Mouse (Mus musculus): Measurements from ENCODE around the gene Pitpnc1.

Pitpnc1 gene

DNA sequence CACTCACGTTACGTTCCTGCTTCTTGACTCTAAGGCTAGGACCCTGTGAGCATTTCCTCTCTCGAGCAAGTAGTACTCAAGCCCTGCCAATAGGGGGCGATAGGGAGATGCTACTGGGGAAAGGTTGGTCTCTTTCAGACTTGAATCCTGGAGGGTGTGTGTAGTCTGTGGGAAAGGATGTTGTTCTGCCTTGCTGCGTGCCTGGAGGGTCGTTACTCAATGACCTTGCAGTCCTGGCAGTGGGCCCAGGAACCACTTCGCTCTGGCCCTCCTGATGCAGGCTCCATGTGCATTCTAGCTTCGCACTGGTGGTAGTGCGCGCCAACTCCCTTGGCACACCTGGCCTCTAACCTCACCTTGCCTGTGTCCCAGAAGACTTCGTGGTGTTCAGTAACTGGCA lies 215.3 kb downstream of the Pitpnc1 start:
- no peak for TF ChIP-seq POU5F1 (IDR thresholded peaks at IDR 0.05; ENCODE audit: borderline replicate concordance, low read length)
- TF ChIP-seq CTCF (conservative IDR thresholded peaks at IDR 0.05; ENCODE audit: low read length): peak; percentile 98
- TF ChIP-seq NANOG (IDR thresholded peaks at IDR 0.05; ENCODE audit: borderline replicate concordance, low read length): no peak
- Histone ChIP-seq H3K36me3 (ENCODE audit: insufficient read depth, low read length) (peaks cover 54% of the 10 kb centered on the region), H3K9me3 (ENCODE audit: low read length) (no peaks in the 10 kb centered on the region), H3K4me1 (replicated peaks; ENCODE audit: low read depth, low read length) (peaks cover 17% of the 10 kb centered on the region), H3K4me3 (replicated peaks; ENCODE audit: low read length) (no peak overlapping the region), H3K27me3 (ENCODE audit: insufficient read depth, low read length) (no peaks in the 10 kb centered on the region)

GRCm38 (mm10) chr11:107254181-107254580 lies 216.3 kb downstream of the Pitpnc1 start:
- TF ChIP-seq NANOG (IDR thresholded peaks at IDR 0.05; ENCODE audit: borderline replicate concordance, low read length): no peak
- TF ChIP-seq CTCF (conservative IDR thresholded peaks at IDR 0.05; ENCODE audit: low read length): no peak
- no peak for TF ChIP-seq POU5F1 (IDR thresholded peaks at IDR 0.05; ENCODE audit: borderline replicate concordance, low read length)
- Histone ChIP-seq H3K27me3 (ENCODE audit: insufficient read depth, low read length) (no peaks in the 10 kb centered on the region), H3K4me1 (replicated peaks; ENCODE audit: low read depth, low read length) (peaks cover 8% of the 10 kb centered on the region), H3K9me3 (ENCODE audit: low read length) (no peaks in the 10 kb centered on the region), H3K4me3 (replicated peaks; ENCODE audit: low read length) (no peak overlapping the region), H3K36me3 (ENCODE audit: insufficient read depth, low read length) (peaks cover 64% of the 10 kb centered on the region)

- Histone ChIP-seq H3K4me3 (replicated peaks; ENCODE audit: low read length) (no peak overlapping the region), H3K9me3 (ENCODE audit: low read length) (no peaks in the 10 kb centered on the region), H3K36me3 (ENCODE audit: insufficient read depth, low read length) (peaks cover 75% of the 10 kb centered on the region), H3K27me3 (ENCODE audit: insufficient read depth, low read length) (no peaks in the 10 kb centered on the region), H3K4me1 (replicated peaks; ENCODE audit: low read depth, low read length) (peaks cover 7% of the 10 kb centered on the region)
- TF ChIP-seq NANOG (IDR thresholded peaks at IDR 0.05; ENCODE audit: borderline replicate concordance, low read length) (no peak), POU5F1 (IDR thresholded peaks at IDR 0.05; ENCODE audit: borderline replicate concordance, low read length) (no peak), CTCF (conservative IDR thresholded peaks at IDR 0.05; ENCODE audit: low read length) (no peak)
Observed at GRCm38 (mm10) chr11:107252026-107252425, 218.5 kb downstream of the Pitpnc1 start.

DNA sequence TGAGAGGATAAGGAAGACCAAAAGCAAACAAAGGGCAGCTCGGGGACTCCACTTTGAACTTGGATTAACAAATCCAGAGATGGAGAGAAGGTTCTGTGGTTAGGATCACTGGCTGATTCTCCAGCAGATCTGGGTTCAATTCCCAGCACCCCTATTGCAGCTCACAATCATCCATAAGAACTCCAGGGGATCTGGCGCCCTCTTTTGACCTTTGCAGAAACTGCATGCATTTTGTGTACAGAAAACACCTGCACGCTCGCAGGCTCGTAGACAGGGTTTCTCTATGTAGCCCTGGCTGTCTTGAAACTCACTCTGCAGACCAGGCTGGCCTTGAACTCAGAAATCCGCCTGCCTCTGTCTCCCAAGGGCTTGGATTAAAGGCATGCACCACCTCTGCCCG lies 219.0 kb downstream of the Pitpnc1 start:
- Histone ChIP-seq H3K36me3 (ENCODE audit: insufficient read depth, low read length) (peaks cover 75% of the 10 kb centered on the region), H3K4me3 (replicated peaks; ENCODE audit: low read length) (no peak overlapping the region), H3K9me3 (ENCODE audit: low read length) (no peaks in the 10 kb centered on the region), H3K4me1 (replicated peaks; ENCODE audit: low read depth, low read length) (peaks cover 7% of the 10 kb centered on the region), H3K27me3 (ENCODE audit: insufficient read depth, low read length) (no peaks in the 10 kb centered on the region)
- no peak for TF ChIP-seq NANOG (IDR thresholded peaks at IDR 0.05; ENCODE audit: borderline replicate concordance, low read length)
- TF ChIP-seq CTCF (conservative IDR thresholded peaks at IDR 0.05; ENCODE audit: low read length): peak; percentile 82
- TF ChIP-seq POU5F1 (IDR thresholded peaks at IDR 0.05; ENCODE audit: borderline replicate concordance, low read length): no peak

- no peaks in the 10 kb centered on the region for H3K27me3 ChIP-seq (ENCODE audit: insufficient read depth, low read length)
- no peak overlapping the region for H3K4me3 ChIP-seq (replicated peaks; ENCODE audit: low read length)
- H3K36me3 ChIP-seq (ENCODE audit: insufficient read depth, low read length): peaks cover 76% of the 10 kb centered on the region
- H3K4me1 ChIP-seq (replicated peaks; ENCODE audit: low read depth, low read length): peaks cover 7% of the 10 kb centered on the region
- TF ChIP-seq POU5F1 (IDR thresholded peaks at IDR 0.05; ENCODE audit: borderline replicate concordance, low read length): no peak
- TF ChIP-seq NANOG (IDR thresholded peaks at IDR 0.05; ENCODE audit: borderline replicate concordance, low read length): no peak
- TF ChIP-seq CTCF (conservative IDR thresholded peaks at IDR 0.05; ENCODE audit: low read length): no peak
- H3K9me3 ChIP-seq (ENCODE audit: low read length): peaks cover 2% of the 10 kb centered on the region; the same call in 1 of the 2 replicates
Observed at GRCm38 (mm10) chr11:107250882-107251281, 219.6 kb downstream of the Pitpnc1 start.

- no peak overlapping the region for H3K4me3 ChIP-seq (replicated peaks; ENCODE audit: low read length)
- TF ChIP-seq NANOG (IDR thresholded peaks at IDR 0.05; ENCODE audit: borderline replicate concordance, low read length) (no peak), POU5F1 (IDR thresholded peaks at IDR 0.05; ENCODE audit: borderline replicate concordance, low read length) (no peak), CTCF (conservative IDR thresholded peaks at IDR 0.05; ENCODE audit: low read length) (no peak)
- H3K4me1 ChIP-seq (replicated peaks; ENCODE audit: low read depth, low read length): no peaks in the 10 kb centered on the region
- H3K9me3 ChIP-seq (ENCODE audit: low read length): peaks cover 7% of the 10 kb centered on the region; the same call in 1 of the 2 replicates
- no peaks in the 10 kb centered on the region for H3K27me3 ChIP-seq (ENCODE audit: insufficient read depth, low read length)
- peaks cover 85% of the 10 kb centered on the region for H3K36me3 ChIP-seq (ENCODE audit: insufficient read depth, low read length)
Observed at GRCm38 (mm10) chr11:107248753-107249152, 221.7 kb downstream of the Pitpnc1 start.

DNA sequence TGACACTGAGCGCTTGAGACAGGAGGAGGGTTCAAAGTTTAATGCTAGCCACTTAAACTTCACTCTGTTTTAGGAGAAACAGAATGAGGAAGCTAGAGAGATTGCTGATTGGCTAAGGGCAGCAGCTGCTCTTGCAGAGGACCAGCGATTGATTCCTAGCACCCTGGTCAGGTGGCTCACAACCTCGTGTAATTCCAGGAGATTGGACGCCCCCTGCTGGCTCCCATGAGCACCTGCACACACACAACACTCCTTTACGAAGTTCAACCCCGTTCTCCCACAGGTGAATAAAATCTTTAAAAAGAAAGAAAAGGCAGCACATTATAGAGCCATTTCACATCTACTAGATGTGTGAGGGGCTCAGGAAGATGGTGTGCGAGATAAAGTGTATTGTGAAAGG lies 224.8 kb downstream of the Pitpnc1 start:
- Histone ChIP-seq H3K4me3 (replicated peaks; ENCODE audit: low read length) (no peak overlapping the region), H3K9me3 (ENCODE audit: low read length) (peaks cover 7% of the 10 kb centered on the region; the same call in 1 of the 2 replicates), H3K4me1 (replicated peaks; ENCODE audit: low read depth, low read length) (peaks cover 30% of the 10 kb centered on the region), H3K27me3 (ENCODE audit: insufficient read depth, low read length) (no peaks in the 10 kb centered on the region), H3K36me3 (ENCODE audit: insufficient read depth, low read length) (peaks cover 64% of the 10 kb centered on the region)
- TF ChIP-seq CTCF (conservative IDR thresholded peaks at IDR 0.05; ENCODE audit: low read length) (peak; percentile 48), POU5F1 (IDR thresholded peaks at IDR 0.05; ENCODE audit: borderline replicate concordance, low read length) (no peak)

DNA sequence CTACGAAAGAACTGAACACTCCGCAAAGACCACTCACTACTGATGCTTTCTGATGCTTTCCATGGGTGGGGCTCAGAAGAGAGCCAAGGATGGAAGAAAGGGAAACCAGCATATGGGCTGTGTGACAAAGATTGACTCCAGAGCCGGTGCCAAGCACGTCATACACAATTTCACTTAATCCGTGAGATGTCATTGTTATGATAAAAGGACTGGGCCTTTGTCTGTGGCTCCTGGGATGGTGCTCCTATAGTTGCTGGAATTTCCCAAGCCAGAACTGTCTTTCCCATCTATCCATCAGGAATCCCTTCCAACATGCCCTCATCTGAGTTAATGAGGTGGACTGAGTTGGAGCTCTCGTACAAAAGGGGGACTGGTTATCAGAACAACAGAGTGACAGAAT lies 227.4 kb downstream of the Pitpnc1 start:
- no peak for TF ChIP-seq CTCF (conservative IDR thresholded peaks at IDR 0.05; ENCODE audit: low read length)
- TF ChIP-seq NANOG (IDR thresholded peaks at IDR 0.05; ENCODE audit: borderline replicate concordance, low read length): no peak
- TF ChIP-seq POU5F1 (IDR thresholded peaks at IDR 0.05; ENCODE audit: borderline replicate concordance, low read length): no peak
- peaks cover 7% of the 10 kb centered on the region; the same call in 1 of the 2 replicates for H3K9me3 ChIP-seq (ENCODE audit: low read length)
- H3K4me3 ChIP-seq (replicated peaks; ENCODE audit: low read length): no peak overlapping the region
- H3K4me1 ChIP-seq (replicated peaks; ENCODE audit: low read depth, low read length): peaks cover 51% of the 10 kb centered on the region
- H3K36me3 ChIP-seq (ENCODE audit: insufficient read depth, low read length): peaks cover 59% of the 10 kb centered on the region
- no peaks in the 10 kb centered on the region for H3K27me3 ChIP-seq (ENCODE audit: insufficient read depth, low read length)

DNA sequence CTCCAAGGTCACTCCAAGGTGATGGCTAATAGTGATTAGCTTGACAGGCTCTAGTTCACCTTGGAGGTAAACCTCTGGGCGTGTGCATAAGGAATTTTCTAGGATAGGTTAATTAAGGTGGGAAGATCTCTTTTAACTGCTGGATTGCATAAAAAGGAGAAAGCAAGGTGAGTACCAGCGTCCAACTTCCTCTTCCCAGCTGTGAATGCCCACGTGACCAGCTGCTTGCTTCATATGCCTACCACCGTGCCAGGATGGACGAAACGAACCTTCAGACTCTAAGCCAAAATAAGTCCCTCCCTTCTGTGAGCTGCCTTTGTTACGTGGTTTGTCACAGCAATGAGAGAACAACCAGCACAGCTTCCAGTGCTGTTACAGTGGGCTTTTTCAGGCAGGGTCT lies 228.8 kb downstream of the Pitpnc1 start:
- Histone ChIP-seq H3K4me1 (replicated peaks; ENCODE audit: low read depth, low read length) (peaks cover 51% of the 10 kb centered on the region), H3K27me3 (ENCODE audit: insufficient read depth, low read length) (no peaks in the 10 kb centered on the region), H3K36me3 (ENCODE audit: insufficient read depth, low read length) (peaks cover 53% of the 10 kb centered on the region), H3K4me3 (replicated peaks; ENCODE audit: low read length) (no peak overlapping the region), H3K9me3 (ENCODE audit: low read length) (peaks cover 7% of the 10 kb centered on the region; the same call in 1 of the 2 replicates)
- TF ChIP-seq POU5F1 (IDR thresholded peaks at IDR 0.05; ENCODE audit: borderline replicate concordance, low read length) (no peak), CTCF (conservative IDR thresholded peaks at IDR 0.05; ENCODE audit: low read length) (no peak), NANOG (IDR thresholded peaks at IDR 0.05; ENCODE audit: borderline replicate concordance, low read length) (no peak)

All from E14TG2a.4 (cell line).